ENCODE assay signal across 8 mouse cellular contexts in the genomic region with DNA sequence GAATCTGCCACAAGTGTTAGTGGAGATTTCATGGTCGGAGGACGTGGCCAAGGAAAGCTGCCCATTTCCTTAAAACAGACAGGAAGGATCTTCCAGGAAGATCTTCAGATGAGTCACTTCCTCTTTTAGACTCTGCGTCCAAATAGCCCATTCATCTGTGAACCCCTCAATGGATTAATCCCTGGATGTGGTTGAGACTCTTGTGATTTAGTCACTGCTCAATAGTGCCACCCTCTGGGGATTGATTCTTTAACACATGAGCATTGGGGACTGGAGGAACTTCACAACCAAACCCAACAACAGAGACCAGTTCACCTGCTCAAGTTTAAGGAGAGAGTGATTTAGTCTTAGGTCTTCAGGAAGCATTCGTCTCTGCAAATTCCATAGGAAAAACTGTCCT.
DNase-seq lines count a peak whose midpoint lies in the region; ATAC-seq lines count a peak whose summit lies in the region.

No protein-coding gene starts in this region.

- intact Hi-C loops in left cerebral cortex, postnatal 10 days (cut with DNase I): no loop called here

- ATAC-seq in CD4-positive, CD25-positive, alpha-beta regulatory T cell, adult 4 months: no peak

- DNase-seq in CD4-positive, CD25-positive, alpha-beta regulatory T cell, adult 2 months (ENCODE audit: low read depth, low spot score): peak; percentile 47
- DNase-seq in left cerebral cortex, adult 11 months (ENCODE audit: low spot score): peak; percentile 40
- no peak for DNase-seq in left cerebral cortex, postnatal 10 days (ENCODE audit: extremely low spot score in 1 of 2, low spot score in 2 of 2)
- peak; percentile 59 to 61 for DNase-seq in cerebellum, postnatal 14 days
- peak; percentile 5 to 20 for DNase-seq in kidney, postnatal 4 days
- DNase-seq in right cerebral cortex, postnatal 25 days: peak; percentile 26
- DNase-seq in T-cell, adult 2 months (ENCODE audit: low spot score): no peak

Comparison
In these comparisons a context has a peak if more than half of its experiments do, and no peak if none do; other contexts are left out.
1. DNase-seq: peak in CD4-positive, CD25-positive, alpha-beta regulatory T cell, adult 2 months (single experiment), left cerebral cortex, adult 11 months (single experiment), cerebellum, postnatal 14 days (2 of 2), kidney, postnatal 4 days (2 of 2) and right cerebral cortex, postnatal 25 days (single experiment); none in left cerebral cortex, postnatal 10 days (0 of 2) and T-cell, adult 2 months (single experiment).